Mouse (Mus musculus) skeletal muscle tissue, adult 2 months (tissue): ENCODE data around the gene Gaa.
"Not testable (repeated sequence)": the region's sequence is repeated elsewhere in the genome, so short reads cannot be mapped to it uniquely, and the experiment has no call there.

ENCODE experiments used
- DNase-seq: peaks from one replicate; pipeline ENCODE4 v3.0.0-alpha.2; 2012; ENCODE audit warnings: low read depth, low spot score

Gene Gaa

DNA sequence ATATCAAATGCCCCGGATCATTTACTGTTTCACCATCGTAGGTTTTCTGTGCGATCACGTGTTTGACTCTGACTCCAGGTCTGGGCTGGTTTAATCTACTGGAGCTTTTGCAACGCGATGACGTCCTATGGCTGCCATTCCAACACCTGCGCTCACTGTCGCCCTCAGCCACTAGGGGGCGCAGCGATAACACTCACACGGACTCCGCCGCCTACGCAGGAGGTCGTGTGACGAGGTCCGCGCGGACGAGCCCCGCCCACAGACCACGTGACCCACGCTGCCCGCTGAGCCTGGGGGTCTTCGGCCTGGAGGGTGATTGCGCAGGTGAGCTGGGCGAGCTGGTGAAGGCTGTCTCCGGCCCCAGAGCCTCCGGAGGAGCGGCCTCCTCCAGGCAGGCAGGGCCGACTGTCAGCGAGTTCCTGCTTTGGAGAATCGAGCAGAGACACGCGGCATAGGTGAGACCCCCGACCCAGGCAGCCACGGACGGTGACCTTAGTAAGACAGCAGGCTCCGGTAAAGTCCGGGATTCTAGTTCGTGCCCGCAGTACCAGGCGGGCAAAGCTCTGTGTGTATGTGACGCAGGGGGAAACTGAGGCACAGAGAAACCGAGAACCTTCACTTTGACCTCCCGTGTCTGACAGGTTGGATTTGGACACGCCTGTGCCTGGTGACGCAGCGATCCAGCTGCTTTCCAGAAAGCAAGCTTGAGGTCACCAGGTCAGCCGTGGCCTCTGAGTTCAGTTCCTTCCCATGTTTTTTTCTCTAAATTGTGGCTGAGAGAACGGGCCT, at the start of gene Gaa:
Gaa (plus strand) TSS at position 120 of the 789 bp plus-strand sequence.
- DNase-seq: peak; percentile 94

DNA sequence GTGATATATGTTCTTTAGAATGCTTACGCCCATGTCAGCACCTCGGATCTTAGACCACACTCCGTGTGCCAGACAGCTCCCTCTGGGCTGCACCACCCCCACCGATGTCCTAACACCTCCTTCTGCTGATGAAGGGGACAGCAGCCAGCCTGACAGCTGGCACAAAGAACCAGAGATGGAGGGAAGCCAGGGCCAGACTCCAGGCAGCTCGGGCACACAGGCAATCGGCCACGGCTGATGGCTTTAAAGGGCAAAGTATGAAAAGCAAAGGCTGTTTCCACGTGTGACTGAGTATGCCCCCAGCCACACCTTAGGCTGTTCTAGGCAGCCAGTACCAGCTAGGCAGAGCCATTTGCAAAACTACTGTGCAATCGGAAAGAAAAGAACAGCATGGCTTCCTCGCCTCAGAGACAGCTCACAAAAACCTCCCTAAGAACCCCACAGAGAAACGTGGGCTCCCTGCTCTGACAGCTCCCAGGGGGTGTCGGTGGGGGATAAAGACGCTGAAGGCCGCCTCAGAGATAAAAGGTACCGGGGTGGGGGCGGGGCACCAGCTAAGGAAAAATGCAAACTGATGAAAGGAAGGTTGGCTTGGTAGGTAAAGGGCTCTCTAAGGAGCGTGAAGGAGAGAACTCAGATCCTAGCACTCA, 47.7 kb upstream of the Gaa start:
- DNase-seq: peak; percentile 90

DNA sequence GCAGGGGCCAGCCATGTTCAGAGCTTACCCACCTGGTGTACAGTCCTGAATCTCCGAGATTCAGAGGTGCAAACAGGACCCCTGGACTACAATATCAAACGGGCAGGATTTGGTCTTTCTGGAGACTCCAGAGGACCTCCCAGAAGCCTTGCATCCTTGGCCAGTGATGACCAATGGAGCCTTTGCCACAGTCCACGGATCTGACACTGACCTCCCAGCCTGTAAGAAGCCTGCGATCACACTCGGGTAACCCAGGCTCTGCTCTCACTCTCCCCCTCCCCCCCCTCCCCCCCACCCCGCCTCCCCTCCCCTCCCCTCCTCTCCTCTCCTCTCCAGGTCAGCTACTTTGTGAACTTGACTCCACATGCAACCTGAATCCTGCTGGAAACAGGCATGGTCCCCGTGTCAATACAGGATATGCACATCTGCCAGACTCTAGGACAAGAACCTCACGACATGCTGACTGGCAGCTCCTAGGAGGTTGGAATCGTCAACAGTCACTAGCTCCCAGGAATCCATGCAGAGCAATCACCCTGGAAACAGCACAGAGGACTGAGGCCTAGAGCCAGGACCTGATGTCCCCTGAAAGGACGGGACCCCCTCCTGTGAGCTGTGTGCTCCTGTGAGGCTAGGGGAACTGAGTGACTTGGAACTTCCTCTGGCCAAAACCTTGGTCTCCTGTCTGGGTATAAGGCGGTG, 45.7 kb upstream of the Gaa start:
- peak; percentile 90 for DNase-seq

DNA sequence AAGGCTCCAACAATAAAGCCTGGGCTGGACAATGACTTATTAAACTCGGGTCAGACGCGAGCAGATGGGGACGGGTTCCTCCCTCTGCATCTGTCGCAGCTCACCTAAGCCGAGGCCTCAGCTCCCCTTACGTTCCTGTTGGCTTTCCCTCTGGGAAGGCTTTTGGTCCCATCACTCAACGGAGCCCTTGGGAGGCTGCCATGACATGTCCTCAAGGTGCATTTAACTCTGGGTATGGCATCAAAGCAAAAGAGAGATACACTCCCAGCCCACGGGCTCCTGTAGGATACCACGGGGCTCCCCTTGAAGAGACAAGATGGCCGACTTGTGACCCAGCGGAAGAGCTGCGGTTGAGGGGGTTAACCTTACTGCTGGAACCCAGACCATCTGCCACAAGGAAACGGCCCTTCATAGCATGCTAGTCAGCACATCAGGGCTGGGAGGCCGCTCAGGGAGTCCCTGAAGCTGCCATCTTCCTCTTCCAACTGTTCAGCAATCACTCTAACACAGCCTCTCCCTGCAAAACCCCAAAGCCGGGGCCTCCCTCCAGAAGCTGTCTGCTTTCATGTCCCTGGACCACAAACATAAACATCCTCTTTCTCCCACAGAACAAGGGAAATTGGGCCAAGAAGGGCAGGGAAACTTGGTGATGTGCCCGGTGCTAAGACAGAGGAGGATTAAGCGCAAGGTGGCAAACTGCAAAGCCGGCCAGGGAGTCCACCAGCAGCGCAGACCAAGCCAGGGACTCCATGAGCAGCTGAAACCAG, 44.4 kb upstream of the Gaa start:
- no peak for DNase-seq

DNA sequence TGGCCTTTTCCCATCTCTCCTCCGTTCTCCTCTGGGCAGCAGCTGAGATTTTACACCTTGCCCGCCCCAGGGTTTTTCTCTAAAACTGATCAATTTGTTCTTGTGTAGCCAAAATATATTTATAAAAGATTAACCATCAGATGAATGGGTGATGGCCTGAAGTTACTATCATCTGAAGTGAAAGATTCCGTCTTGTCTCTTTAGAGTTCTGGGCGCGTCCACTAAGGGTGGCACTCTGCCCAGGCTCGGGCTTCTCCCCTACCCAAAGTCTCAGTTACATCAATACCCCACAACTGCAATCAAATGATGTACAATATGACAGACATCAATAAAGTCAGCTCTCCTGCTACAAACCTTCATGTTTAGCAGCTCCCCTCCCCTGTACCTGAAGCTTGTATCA, 42.8 kb upstream of the Gaa start:
- DNase-seq: no peak

DNA sequence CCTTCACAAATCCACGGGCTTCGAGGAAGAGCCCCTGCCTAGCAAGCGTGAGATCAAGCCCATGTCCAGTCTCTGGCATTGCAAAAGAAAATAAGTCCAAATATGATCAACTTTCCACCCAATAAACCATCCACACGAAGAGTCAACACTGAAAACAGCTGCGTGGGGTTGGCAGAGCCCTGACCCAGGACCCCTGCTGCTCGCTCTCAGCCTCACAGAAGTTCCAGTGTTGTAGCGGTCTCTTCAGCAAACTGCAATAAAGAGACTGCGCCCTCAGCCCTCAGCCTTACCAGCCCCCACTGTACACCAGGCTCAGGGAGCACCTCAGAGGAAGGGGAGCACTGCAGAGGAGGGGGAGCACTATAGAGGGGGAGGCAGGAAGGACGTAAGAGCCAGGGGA, 42.1 kb upstream of the Gaa start:
- DNase-seq: no peak

DNA sequence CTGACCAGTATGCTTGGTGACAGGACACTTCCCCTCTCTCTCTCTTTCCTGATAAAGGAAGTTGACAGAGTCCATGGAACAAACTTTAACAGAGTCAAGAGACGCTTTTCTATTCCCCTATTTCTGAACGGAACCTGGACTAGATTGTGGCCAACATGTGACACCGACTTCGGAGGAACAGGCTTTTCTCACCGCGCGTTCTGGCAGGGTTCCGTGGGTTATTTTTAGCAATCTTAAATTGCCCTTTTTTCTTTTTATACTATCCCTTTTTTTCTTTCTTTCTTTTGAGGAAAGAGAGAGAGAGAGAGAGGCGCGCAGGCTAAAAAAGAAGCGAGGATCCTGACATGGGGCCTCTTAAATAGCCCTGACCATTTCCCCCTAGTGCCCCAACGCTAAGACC, 40.1 kb upstream of the Gaa start:
- no peak for DNase-seq

DNA sequence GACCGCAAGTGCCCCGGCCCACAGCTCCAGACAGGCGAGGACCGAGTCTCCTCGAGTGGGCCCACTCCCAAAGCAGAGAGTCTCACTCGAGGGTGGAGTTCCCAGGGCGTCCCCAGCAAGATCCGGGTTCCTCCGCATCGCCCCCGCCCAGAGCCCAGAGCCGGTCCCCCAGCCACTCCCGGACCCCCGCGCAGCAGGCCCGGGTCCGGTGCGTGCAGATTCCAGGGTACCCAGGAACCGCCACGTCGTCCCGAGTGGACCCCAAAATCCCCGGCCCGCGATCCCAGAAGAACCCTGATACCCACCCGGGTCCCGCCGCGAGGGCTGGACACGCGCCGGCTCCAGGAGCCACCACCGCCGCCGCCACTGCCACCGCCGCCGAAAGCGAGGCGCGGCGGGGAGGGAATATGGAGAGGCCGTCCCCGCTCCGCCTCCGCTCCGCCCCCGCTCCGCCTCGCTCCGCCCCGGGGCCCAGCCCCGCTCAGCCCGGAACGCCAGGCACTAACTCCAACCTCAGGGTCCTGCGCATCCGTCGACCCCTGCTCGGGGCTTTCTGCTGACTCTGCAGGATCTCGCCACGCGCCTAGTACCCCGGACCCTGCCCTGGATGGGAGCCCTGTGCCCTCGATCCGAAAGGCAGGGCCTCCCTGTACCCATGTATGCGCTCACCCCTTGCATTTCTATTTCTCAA, 39.5 kb upstream of the Gaa start, which contains the start of the genes Tbc1d16 and Ccdc40:
Tbc1d16 (minus strand) TSS at position 409 of the 691 bp plus-strand sequence.
Ccdc40 (plus strand) TSS at position 482 of the 691 bp plus-strand sequence.
- no peak for DNase-seq

DNA sequence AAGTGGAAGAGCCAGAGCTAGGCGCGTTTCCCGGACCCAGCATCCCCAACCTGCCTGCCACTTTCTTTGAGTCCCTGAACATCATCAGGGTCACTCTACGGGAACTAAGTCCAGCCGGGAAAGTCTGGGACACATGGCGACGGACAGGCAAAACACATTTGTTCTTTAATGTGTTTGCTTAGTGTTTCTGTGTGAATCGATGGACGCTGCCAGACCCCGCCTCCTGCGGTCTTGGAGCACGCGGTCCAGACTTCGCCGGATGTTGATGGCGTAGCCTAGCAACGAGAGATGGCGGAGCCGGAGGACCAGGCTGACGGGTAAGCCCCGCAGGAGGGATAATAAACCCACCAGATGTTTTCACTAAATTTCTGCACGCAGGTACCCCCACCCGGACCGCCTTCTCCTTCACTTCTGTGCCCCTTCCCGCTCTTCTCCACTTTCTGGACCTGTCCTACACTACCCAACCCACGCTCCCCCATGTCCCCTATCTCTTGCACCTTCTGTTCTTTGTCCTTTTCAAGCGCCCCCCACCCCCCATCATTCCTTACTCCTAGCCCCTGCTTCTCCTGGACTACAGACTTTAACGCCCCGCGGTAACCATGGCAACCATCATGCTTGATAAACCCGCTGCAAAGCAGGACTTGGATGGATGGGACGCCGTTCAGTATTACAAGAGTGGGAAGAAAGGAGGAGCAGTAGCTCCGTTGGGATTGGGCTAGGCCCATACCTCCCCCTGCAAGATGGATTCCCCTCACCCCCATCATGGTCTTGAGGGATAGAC, 38.7 kb upstream of the Gaa start:
- DNase-seq: peak; percentile 57

DNA sequence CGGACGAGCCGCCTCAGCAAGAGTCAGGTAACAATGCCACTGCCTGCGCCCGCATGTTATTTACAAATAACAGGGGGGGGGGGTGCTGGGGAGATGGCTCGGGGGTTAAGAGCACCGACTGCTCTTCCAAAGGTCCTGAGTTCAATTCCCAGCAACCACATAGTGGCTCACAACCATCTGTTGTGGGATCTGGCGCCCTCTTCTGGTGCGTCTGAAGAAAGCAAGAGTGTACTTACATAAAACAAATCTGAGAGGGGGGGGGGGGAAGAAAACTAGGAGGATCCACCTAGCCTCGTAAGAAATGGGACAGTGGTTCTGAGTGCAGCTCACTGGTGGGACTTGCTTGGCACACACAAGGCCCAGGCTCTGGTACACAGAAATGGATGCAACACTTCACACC, 32.9 kb upstream of the Gaa start:
- no peak for DNase-seq

DNA sequence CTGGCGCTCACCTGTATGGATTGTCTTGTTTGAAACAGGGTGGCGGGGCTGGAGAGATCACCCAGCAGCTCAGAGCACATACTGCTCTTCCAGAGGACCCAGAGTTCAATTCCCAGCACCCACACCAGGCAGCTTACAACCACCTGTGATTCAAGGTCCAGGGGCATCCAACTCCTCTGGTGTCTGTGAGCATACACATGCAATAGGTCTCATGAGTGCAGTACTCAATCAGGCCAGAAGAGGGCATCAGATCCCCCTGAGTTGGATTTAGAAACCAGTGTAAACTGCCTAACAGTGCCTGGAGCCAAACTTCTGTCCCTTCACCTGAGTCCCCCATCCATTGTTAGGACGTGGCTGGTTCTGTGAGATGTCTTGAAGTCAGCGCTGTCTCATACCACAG, 32.1 kb upstream of the Gaa start:
- no peak for DNase-seq

DNA sequence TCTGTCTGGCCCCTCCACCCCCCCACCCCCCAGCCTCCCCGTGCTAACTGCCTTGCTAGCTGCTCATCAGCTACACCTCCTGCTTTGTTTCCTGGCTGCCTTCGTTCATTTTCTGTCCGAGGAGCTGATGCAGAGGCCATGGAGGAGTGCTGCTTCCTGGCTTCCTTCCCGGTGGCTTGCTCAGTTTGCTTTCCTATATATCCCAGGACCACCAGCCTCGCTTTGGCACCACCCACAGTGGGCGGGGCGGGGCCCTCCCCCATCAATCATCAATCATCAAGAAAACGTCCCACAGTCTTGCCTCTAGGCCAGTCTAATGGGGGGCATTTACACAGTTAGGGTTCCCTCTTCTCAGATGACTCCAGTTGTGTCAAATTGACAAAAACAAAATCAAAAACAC, 31.3 kb upstream of the Gaa start:
- no peak for DNase-seq

DNA sequence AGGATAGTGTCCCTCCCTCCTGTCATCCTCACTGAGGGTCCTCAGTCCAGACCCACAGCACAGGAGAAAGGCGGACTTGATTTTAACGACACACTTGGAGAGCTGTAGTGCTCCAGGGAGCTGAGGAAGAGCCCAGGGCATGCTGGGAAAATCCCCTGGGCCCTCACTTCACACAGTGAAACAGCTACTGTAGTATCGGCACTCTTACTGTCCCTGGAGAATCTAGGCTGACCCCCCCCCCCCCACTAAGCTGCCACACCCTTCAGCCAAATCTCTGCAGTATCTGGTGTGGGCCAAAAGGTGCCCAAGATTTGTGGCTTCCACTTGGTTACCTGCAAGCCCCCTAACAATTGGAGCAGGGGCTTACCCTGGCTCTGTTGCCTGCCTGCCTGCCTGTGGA, 30.7 kb upstream of the Gaa start:
- no peak for DNase-seq

DNA sequence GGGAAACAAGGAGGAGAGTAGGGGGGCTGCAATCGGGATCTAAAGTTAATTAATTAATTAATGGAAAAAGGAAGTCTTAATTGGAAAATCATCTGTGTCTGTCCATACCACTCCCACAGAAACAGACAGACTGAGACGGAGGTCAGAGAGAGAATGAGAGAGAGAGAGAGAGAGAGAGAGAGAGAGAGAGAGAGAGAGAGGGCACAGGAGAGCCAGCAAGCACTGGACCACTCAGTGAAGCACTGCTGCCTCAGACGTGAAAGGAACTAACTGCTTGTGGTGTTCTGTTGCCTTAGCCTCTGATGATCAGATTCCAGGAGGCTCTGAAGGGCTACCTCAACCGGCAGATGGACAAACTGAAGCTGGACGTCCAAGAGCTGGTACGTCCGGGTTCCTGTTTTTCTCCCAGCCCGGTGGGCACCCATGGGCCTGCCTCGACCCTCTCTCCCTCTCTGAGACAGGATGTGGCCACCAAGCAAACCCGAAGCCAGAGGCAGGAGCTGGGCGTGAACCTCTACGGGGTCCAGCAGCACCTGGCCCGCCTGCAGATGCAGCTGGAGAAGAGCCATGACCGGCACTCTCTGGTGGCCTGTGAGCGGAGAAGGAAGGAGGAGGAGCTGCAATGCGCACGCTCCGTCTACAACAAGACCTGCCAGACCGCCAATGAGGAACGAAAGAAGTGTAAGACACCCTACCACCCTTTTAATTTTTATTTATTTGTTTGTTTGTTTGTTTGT, 30.0 kb upstream of the Gaa start:
- no peak for DNase-seq

DNA sequence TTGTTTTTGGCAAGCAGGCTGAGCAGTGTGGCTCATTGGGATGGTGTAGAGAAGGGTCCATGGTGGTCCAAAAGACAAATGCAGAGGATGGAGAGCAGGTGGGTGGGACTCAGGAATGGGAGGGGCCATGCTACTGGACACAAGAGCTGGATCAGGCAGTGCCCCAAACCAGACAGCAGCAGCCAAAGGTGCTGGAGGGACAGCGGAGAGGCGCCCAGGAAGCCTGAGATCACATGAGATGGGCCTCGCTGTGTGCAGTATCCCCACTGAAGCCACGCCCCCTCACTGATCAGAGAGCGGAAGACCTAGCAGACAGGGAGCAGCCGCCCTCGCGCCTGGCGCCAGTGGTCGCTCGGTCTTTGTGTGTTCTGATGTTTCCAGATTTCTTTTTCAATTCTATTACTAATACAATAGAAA, 29.4 kb upstream of the Gaa start:
- no peak for DNase-seq

DNA sequence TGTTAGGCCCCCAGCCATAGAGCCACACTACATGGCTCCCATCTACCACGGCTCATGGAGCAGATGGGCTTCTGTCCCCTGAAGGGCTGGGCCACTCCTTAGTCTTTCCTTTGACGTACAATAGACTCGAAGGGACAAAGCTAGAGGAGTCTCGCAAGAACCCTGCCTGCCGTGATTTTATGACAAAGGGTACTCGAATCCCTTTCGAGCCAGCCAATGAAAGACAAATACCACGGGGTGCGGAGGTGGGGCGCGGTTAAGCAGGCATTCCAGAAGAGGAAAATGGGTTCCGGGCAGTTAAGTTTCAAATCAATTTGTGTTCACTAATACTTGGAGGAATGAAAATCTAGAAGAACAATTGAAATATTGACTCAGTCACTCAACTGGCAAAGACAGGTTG, 28.2 kb upstream of the Gaa start:
- DNase-seq: no peak

DNA sequence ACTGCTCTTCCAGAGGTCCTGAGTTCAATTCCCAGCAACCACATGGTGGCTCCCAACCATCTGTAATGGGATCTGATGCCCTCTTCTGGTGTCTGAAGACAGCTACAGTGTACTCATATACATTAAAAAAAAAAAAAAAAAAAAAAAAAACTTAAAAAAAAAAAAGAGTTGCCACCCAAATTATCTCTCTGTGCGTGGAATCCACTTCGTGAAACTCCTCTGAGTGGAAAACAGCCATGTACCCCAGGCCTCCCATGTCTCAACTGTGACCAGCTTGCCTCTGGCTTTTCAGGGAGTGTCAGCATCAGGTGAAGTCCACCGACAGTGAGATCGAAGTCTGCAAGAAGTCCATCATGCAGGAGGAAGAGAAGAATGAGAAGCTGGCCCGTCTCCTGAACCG, 22.1 kb upstream of the Gaa start:
- not testable (repeated sequence) for DNase-seq

DNA sequence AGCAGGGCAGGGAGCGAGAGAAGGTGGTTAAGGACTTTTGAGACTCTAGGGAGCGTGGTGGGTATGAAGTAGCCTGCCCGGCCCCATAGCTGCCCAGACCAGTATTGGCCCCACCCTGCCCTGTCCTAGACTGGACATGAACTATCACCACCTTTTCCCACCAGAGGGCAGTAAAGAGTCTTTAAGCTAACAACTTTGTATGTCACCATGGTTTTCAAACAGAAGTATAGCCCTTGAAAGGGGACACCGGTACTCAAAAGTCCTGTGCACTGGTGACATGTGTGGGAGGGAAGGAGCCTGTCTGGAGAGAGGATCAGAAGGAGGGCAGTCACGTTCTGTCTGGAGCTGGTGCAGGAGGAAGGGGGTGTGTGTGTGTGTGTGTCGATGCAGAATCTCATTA, 18.7 kb upstream of the Gaa start:
- DNase-seq: peak; percentile 50

DNA sequence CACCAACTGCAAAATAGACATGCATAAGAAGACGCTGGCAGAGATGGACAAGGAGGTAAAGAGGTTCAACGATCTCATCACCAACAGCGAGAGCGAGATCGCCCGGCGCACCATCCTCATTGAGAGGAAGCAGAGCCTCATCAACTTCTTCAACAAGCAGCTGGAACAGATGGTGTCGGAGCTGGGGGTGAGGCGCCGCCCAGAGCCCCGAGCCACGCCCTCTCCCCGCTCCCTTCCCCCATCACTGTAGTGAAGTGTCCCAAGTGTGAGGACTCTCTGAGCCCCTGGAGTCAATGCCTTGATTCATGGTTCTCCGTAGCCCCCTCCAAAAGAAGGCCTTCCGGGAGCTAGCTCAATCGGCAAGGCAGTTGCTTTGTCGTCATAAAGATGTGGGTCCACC, 16.7 kb upstream of the Gaa start:
- DNase-seq: no peak
